Mouse (Mus musculus) Patski (cell line): Measurements from ENCODE around the gene Stk38. TPM values are rescaled to one million over a fixed set of nuclear protein-coding genes. Genes with fewer than 3 reads are reported as not detected.

Source experiments
- ATAC-seq: fragments of 100-300 bp; one replicate; pipeline ENCODE4 v1.8.0; 2021
- CTCF ChIA-PET: fragments of 350-600 bp; sonication (Branson Sonifier 250); formaldehyde crosslinking; loops from one replicate; lab custom pipeline; 2022; ENCODE audit warnings: inconsistent platforms; lab: Charles Lee
- POLR2A ChIA-PET: fragments of 350-600 bp; sonication (Branson Sonifier 250); formaldehyde crosslinking; loops from one replicate; lab custom pipeline; 2022; ENCODE audit warnings: antibody characterized with exemption, inconsistent platforms; lab: Charles Lee
- DNase-seq: peaks from one replicate; pipeline ENCODE4 v3.0.0-alpha.2; 2011; ENCODE audit warnings: low read depth, low spot score
- H3K27me3 ChIP-seq: fragments of 371-371 bp; one replicate; pipeline ENCODE4 v1.5.1; 2021
- CTCF ChIP-seq: fragments of 100-300 bp; IDR thresholded peaks from one replicate; pipeline ENCODE4 v1.5.1; 2021
- in situ Hi-C: fragments of 300-500 bp; cut with MboI; formaldehyde crosslinking; loops from 3 replicates; pipeline ENCODE4 v1.11.1; 2018; ENCODE audit warnings: low pct_unique_long_range_greater_than_20kb, mixed read lengths
- polyA plus RNA-seq: library from polyadenylated mRNA; unstranded; gene quantifications from one replicate; pipeline ENCODE4 v1.2.3, GENCODE M21; 2021

The Stk38 gene
- polyA plus RNA-seq, 1 experiment from 2014 or later, result 94.5 TPM

- in situ Hi-C loops, result no loop called here
- POLR2A ChIA-PET, result interaction anchor here (0.7 kb wide), 2 partner anchors 16 to 38 kb away, joined by 3 read pairs; no protein-coding TSS in a partner anchor
Observed at GRCm38 (mm10) chr17:29030321-29031034, 22.7 kb upstream of the Stk38 start.

GRCm38 (mm10) chr17:29026652-29027356, 19.0 kb upstream of the Stk38 start:
- CTCF ChIA-PET, result interaction anchor here (1.8 kb wide), 1 partner anchor 73 kb away, joined by 3 read pairs; no protein-coding TSS in a partner anchor
- POLR2A ChIA-PET, result interaction anchor here (0.7 kb wide), 2 partner anchors 326 to 1673 kb away, joined by 3 read pairs; no protein-coding TSS in a partner anchor
- DNase-seq, result no peak
- in situ Hi-C loops, result no loop called here
- ATAC-seq, result no peak
- TF ChIP-seq CTCF, result no peak
- no peaks in the 10 kb centered on the region for H3K27me3 ChIP-seq

More at GRCm38 (mm10) chr17:29030321-29031034, 22.7 kb upstream of the Stk38 start:
- H3K27me3 ChIP-seq, result no peaks in the 10 kb centered on the region
- DNase-seq (no peak), ATAC-seq (no peak)
- CTCF ChIA-PET, result interaction anchor here (1.5 to 1.8 kb wide), 2 partner anchors 23 to 48 kb away, joined by 3 read pairs; partner anchors contain the start of gene Stk38
- TF ChIP-seq CTCF, result no peak

GRCm38 (mm10) chr17:29024896-29025565, 17.2 kb upstream of the Stk38 start:
- in situ Hi-C loops, result no loop called here
- no peak for TF ChIP-seq CTCF
- H3K27me3 ChIP-seq, result no peaks in the 10 kb centered on the region
- DNase-seq (no peak), ATAC-seq (no peak)
- ChIA-PET CTCF (interaction anchor here (1.0 to 1.8 kb wide), 3 partner anchors 9 to 72 kb away, joined by 3 to 5 read pairs (median 3); no protein-coding TSS in a partner anchor), POLR2A (no interaction called here)

- no peaks in the 10 kb centered on the region for H3K27me3 ChIP-seq
- in situ Hi-C loops, result no loop called here
- DNase-seq (no peak), ATAC-seq (no peak)
- no peak for TF ChIP-seq CTCF
- POLR2A ChIA-PET, result no interaction called here
- CTCF ChIA-PET, result interaction anchor here (1.0 to 1.7 kb wide), 3 partner anchors 9 to 71 kb away, joined by 3 to 5 read pairs (median 4); no protein-coding TSS in a partner anchor
Observed at GRCm38 (mm10) chr17:29024047-29024892, 16.5 kb upstream of the Stk38 start.

- no peaks in the 10 kb centered on the region for H3K27me3 ChIP-seq
- in situ Hi-C loops, result no loop called here
- TF ChIP-seq CTCF, result no peak
- POLR2A ChIA-PET, result no interaction called here
- ATAC-seq, result no peak
- DNase-seq, result no peak
- CTCF ChIA-PET, result interaction anchor here (1.3 to 1.7 kb wide), 2 partner anchors 8 to 36 kb away, joined by 4 read pairs; no protein-coding TSS in a partner anchor
Observed at GRCm38 (mm10) chr17:29023346-29023745, 15.6 kb upstream of the Stk38 start.

- H3K27me3 ChIP-seq, result no peaks in the 10 kb centered on the region
- DNase-seq (no peak), ATAC-seq (no peak)
- ChIA-PET POLR2A (interaction anchor here (0.6 kb wide), 1 partner anchor 71 kb away, joined by 3 read pairs; the partner anchor contains the start of gene Kctd20), CTCF (interaction anchor here (1.3 to 1.7 kb wide), 3 partner anchors 9 to 55 kb away, joined by 3 to 4 read pairs (median 4); no protein-coding TSS in a partner anchor)
- peak; percentile 53 for TF ChIP-seq CTCF
- in situ Hi-C loops, result no loop called here
Observed at GRCm38 (mm10) chr17:29022230-29022819, 14.5 kb upstream of the Stk38 start.

GRCm38 (mm10) chr17:29020444-29020843, 12.6 kb upstream of the Stk38 start:
- CTCF ChIA-PET, result interaction anchor here (1.1 to 1.6 kb wide), 3 partner anchors 33 to 53 kb away, joined by 3 to 6 read pairs (median 3); no protein-coding TSS in a partner anchor
- POLR2A ChIA-PET, result interaction anchor here (0.6 kb wide), 1 partner anchor 128 kb away, joined by 3 read pairs; no protein-coding TSS in a partner anchor
- DNase-seq (no peak), ATAC-seq (no peak)
- in situ Hi-C loops, result no loop called here
- peak; percentile 67 for TF ChIP-seq CTCF
- no peaks in the 10 kb centered on the region for H3K27me3 ChIP-seq

GRCm38 (mm10) chr17:29019391-29019790, 11.6 kb upstream of the Stk38 start:
- TF ChIP-seq CTCF, result no peak
- ChIA-PET POLR2A (no interaction called here), CTCF (interaction anchor here (1.1 to 1.2 kb wide), 2 partner anchors 32 to 37 kb away, joined by 3 to 6 read pairs; no protein-coding TSS in a partner anchor)
- DNase-seq (no peak), ATAC-seq (no peak)
- no peaks in the 10 kb centered on the region for H3K27me3 ChIP-seq
- in situ Hi-C loops, result no loop called here
